Mouse (Mus musculus): ENCODE data around the gene Klhl7.
A peak's percentile ranks its signal among the peaks of the same experiment; 100 is the strongest.

DNA sequence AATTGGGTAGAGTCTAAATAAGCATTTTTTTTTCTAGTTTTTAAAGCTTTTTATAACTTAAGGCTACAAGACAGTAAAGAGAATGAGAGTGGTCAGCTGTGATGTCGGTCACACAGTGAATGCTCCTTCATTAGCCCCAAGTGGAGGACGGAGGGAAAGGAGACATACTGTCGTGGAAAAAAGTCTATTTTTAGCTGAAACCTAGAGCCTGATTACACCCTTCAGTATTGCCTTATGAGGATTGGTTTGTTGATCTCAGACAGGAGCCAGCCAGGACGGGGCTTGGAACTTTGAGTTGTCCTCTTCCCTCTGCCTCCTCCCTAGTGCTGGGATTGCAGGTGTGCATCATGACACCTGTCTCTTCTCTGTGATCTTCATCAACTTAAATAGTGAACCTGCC lies 26.6 kb downstream of the Klhl7 start:
- TF ChIP-seq CTCF (IDR thresholded peaks at IDR 0.05; ENCODE audit: low read depth) (no peak), EP300 (IDR thresholded peaks at IDR 0.05; ENCODE audit: low read depth) (peak; percentile 37; the same call in 1 of the 2 replicates)

All from heart, postnatal 0 days (tissue).